Mouse (Mus musculus) hindbrain, embryonic 16.5 days (tissue): Measurements from ENCODE around the gene Pard6b. TPM values are rescaled to one million over a fixed set of nuclear protein-coding genes. Genes with fewer than 3 reads are reported as not detected.

Source experiments
- ATAC-seq: fragments of 200-750 bp; cut with Nextera tagmentation; 2 replicates; pipeline ENCODE4 v1.8.0; 2017; ENCODE audit warnings: moderate TSS enrichment, moderate library complexity
- H3K27ac ChIP-seq: fragments of 300-500 bp; sonication (generic); 2 replicates; pipeline ENCODE4 v1.5.1; 2014; ENCODE audit warnings: low read depth, mild to moderate bottlenecking, control low read depth, low read length, moderate library complexity
- H3K27me3 ChIP-seq: fragments of 300-500 bp; sonication (generic); replicated peaks from 2 replicates; pipeline ENCODE4 v1.6.1; 2014; ENCODE audit warnings: low read length; ENCODE audit not compliant: control insufficient read depth, insufficient read depth
- H3K36me3 ChIP-seq: fragments of 300-500 bp; sonication (generic); 2 replicates; pipeline ENCODE4 v1.6.1; 2014; ENCODE audit warnings: mild to moderate bottlenecking, low read length, moderate library complexity, mixed read lengths; ENCODE audit not compliant: control insufficient read depth, insufficient read depth
- H3K4me1 ChIP-seq: fragments of 300-500 bp; sonication (generic); 2 replicates; pipeline ENCODE4 v1.6.1; 2014; ENCODE audit warnings: low read depth, low read length; ENCODE audit not compliant: control insufficient read depth, insufficient read depth
- H3K4me2 ChIP-seq: fragments of 300-500 bp; sonication (generic); 2 replicates; pipeline ENCODE4 v1.6.1; 2014; ENCODE audit warnings: mild to moderate bottlenecking, low read length, control low read depth, moderate library complexity
- H3K4me3 ChIP-seq: fragments of 300-500 bp; sonication (generic); 2 replicates; pipeline ENCODE4 v1.5.1; 2014; ENCODE audit warnings: mild to moderate bottlenecking, low read length, control low read depth, moderate library complexity
- H3K9ac ChIP-seq: fragments of 300-500 bp; sonication (generic); 2 replicates; pipeline ENCODE4 v1.6.1; 2014; ENCODE audit warnings: low read depth, mild to moderate bottlenecking, control low read depth, low read length, moderate library complexity
- H3K9me3 ChIP-seq: fragments of 300-500 bp; sonication (generic); 2 replicates; pipeline ENCODE4 v1.6.1; 2014; ENCODE audit warnings: mild to moderate bottlenecking, low read length, moderate library complexity; ENCODE audit not compliant: control insufficient read depth
- WGBS: fragments of 180-500 bp; shearing (Covaris S2); extraction: QIAGEN DNeasy Blood & Tissue Kit; methylation state at CpG from one replicate; pipeline ENCODE4 v1.1.7; 2014; 5-methylcytosine and 5-hydroxymethylcytosine counted together
- polyA plus RNA-seq: library from polyadenylated mRNA; unstranded; fragments of >200 nt; fragmentation: Nextera tagmentation; extraction: Ambion mirVana; gene quantifications from 2 replicates; pipeline ENCODE4 v1.2.1, GENCODE M21; 2015

Gene Pard6b
- polyA plus RNA-seq, 1 experiment from 2014 or later: 4.5 TPM

GRCm38 (mm10) chr2:168045771-168046170 lies 35.0 kb upstream of the Pard6b start:
- H3K4me3 ChIP-seq: no peak overlapping the region
- H3K9me3 ChIP-seq: no peaks in the 10 kb centered on the region
- WGBS: 36% methylated on average over 5 of the region's 5 CpGs
- peaks cover 15% of the 10 kb centered on the region for H3K27me3 ChIP-seq
- no peak overlapping the region for H3K27ac ChIP-seq
- no peaks in the 10 kb centered on the region for H3K36me3 ChIP-seq
- peaks cover 18% of the 10 kb centered on the region for H3K4me1 ChIP-seq
- no peak overlapping the region for H3K9ac ChIP-seq
- no peak for ATAC-seq
- no peak overlapping the region for H3K4me2 ChIP-seq

- no peak for ATAC-seq
- 80% methylated on average over 4 of the region's 4 CpGs for WGBS
- Histone ChIP-seq H3K4me3 (no peak overlapping the region), H3K27me3 (peaks cover 22% of the 10 kb centered on the region), H3K27ac (no peak overlapping the region), H3K9me3 (no peaks in the 10 kb centered on the region), H3K4me2 (no peak overlapping the region), H3K36me3 (no peaks in the 10 kb centered on the region), H3K9ac (no peak overlapping the region), H3K4me1 (peaks cover 18% of the 10 kb centered on the region)
Observed at GRCm38 (mm10) chr2:168046467-168046866, 34.3 kb upstream of the Pard6b start.

GRCm38 (mm10) chr2:168049002-168049635 lies 31.7 kb upstream of the Pard6b start:
- Histone ChIP-seq H3K27me3 (peaks cover 27% of the 10 kb centered on the region), H3K4me3 (no peak overlapping the region), H3K27ac (no peak overlapping the region), H3K9me3 (no peaks in the 10 kb centered on the region), H3K36me3 (no peaks in the 10 kb centered on the region), H3K4me2 (peak overlapping the region; percentile 82; the same call in 1 of the 2 replicates), H3K4me1 (peaks cover 18% of the 10 kb centered on the region), H3K9ac (no peak overlapping the region)
- WGBS: 11% methylated on average over 12 of the region's 16 CpGs
- no peak for ATAC-seq

GRCm38 (mm10) chr2:168050000-168050942 lies 30.5 kb upstream of the Pard6b start:
- H3K36me3 ChIP-seq: no peaks in the 10 kb centered on the region
- no peak for ATAC-seq
- peak overlapping the region; percentile 57 for H3K9ac ChIP-seq
- peak overlapping the region; percentile 82 for H3K4me2 ChIP-seq
- no peak overlapping the region for H3K27ac ChIP-seq
- peaks cover 18% of the 10 kb centered on the region for H3K4me1 ChIP-seq
- peaks cover 27% of the 10 kb centered on the region for H3K27me3 ChIP-seq
- under 1% methylated on average over 56 of the region's 56 CpGs for WGBS
- peak overlapping the region; percentile 44 for H3K4me3 ChIP-seq
- no peaks in the 10 kb centered on the region for H3K9me3 ChIP-seq

GRCm38 (mm10) chr2:168052156-168052555 lies 28.6 kb upstream of the Pard6b start:
- peaks cover 27% of the 10 kb centered on the region for H3K27me3 ChIP-seq
- ATAC-seq: no peak
- H3K4me1 ChIP-seq: peaks cover 11% of the 10 kb centered on the region
- H3K36me3 ChIP-seq: no peaks in the 10 kb centered on the region
- 96% methylated on average over 1 of the region's 1 CpGs for WGBS
- no peak overlapping the region for H3K9ac ChIP-seq
- no peak overlapping the region for H3K4me3 ChIP-seq
- no peak overlapping the region for H3K27ac ChIP-seq
- no peak overlapping the region for H3K4me2 ChIP-seq
- H3K9me3 ChIP-seq: no peaks in the 10 kb centered on the region

- ATAC-seq: no peak
- peaks cover 27% of the 10 kb centered on the region for H3K27me3 ChIP-seq
- 14% methylated on average over 2 of the region's 2 CpGs for WGBS
Observed at GRCm38 (mm10) chr2:168052689-168053088, 28.1 kb upstream of the Pard6b start.

GRCm38 (mm10) chr2:168054142-168054541 lies 26.7 kb upstream of the Pard6b start:
- no peaks in the 10 kb centered on the region for H3K9me3 ChIP-seq
- 92% methylated on average over 11 of the region's 11 CpGs for WGBS
- H3K4me1 ChIP-seq: peaks cover 11% of the 10 kb centered on the region
- H3K27me3 ChIP-seq: peaks cover 23% of the 10 kb centered on the region
- no peaks in the 10 kb centered on the region for H3K36me3 ChIP-seq
- no peak overlapping the region for H3K27ac ChIP-seq
- no peak overlapping the region for H3K9ac ChIP-seq
- H3K4me3 ChIP-seq: no peak overlapping the region
- no peak overlapping the region for H3K4me2 ChIP-seq
- ATAC-seq: no peak

More at GRCm38 (mm10) chr2:168052689-168053088, 28.1 kb upstream of the Pard6b start:
- Histone ChIP-seq H3K36me3 (no peaks in the 10 kb centered on the region), H3K4me3 (no peak overlapping the region), H3K9me3 (no peaks in the 10 kb centered on the region), H3K27ac (no peak overlapping the region), H3K4me1 (peaks cover 11% of the 10 kb centered on the region), H3K4me2 (no peak overlapping the region), H3K9ac (no peak overlapping the region)

GRCm38 (mm10) chr2:168055910-168056665 lies 24.7 kb upstream of the Pard6b start:
- Histone ChIP-seq H3K4me1 (no peaks in the 10 kb centered on the region), H3K4me2 (no peak overlapping the region), H3K27me3 (peaks cover 9% of the 10 kb centered on the region), H3K4me3 (no peak overlapping the region), H3K9me3 (no peaks in the 10 kb centered on the region), H3K9ac (no peak overlapping the region), H3K27ac (no peak overlapping the region), H3K36me3 (no peaks in the 10 kb centered on the region)
- ATAC-seq: no peak
- WGBS: 48% methylated on average over 14 of the region's 14 CpGs

- Histone ChIP-seq H3K27ac (no peak overlapping the region), H3K36me3 (no peaks in the 10 kb centered on the region), H3K9ac (no peak overlapping the region), H3K9me3 (no peaks in the 10 kb centered on the region), H3K4me3 (no peak overlapping the region), H3K4me2 (no peak overlapping the region), H3K4me1 (no peaks in the 10 kb centered on the region), H3K27me3 (peaks cover 4% of the 10 kb centered on the region)
- no peak for ATAC-seq
- 71% methylated on average over 8 of the region's 8 CpGs for WGBS
Observed at GRCm38 (mm10) chr2:168056666-168056933, 24.2 kb upstream of the Pard6b start.
